Mouse (Mus musculus) kidney, postnatal 14 days (tissue): ENCODE data around the gene Gimap1.
A peak's percentile ranks its signal among the peaks of the same experiment; 100 is the strongest.

Source experiments
- DNase-seq: peaks from one replicate; pipeline ENCODE4 v3.0.0; 2022; ENCODE audit warnings: mixed read lengths

Gene Gimap1

GRCm38 (mm10) chr6:48738961-48739779, at the start of gene Gimap1:
Gimap1 (plus strand) TSS chr6:48739054.
- peak; percentile 66 for DNase-seq

- no peak for DNase-seq
These were observed 49.5 kb upstream of the Gimap1 start for GRCm38 (mm10) chr6:48689320-48689719.

GRCm38 (mm10) chr6:48692962-48693361, 45.9 kb upstream of the Gimap1 start:
- no peak for DNase-seq

- DNase-seq = no peak
These were observed 41.9 kb upstream of the Gimap1 start for GRCm38 (mm10) chr6:48696830-48697554.

- DNase-seq = no peak
These were observed 41.3 kb upstream of the Gimap1 start for GRCm38 (mm10) chr6:48697555-48697930.

GRCm38 (mm10) chr6:48698066-48698856, 40.6 kb upstream of the Gimap1 start:
- DNase-seq = no peak

- no peak for DNase-seq
These were observed 40.0 kb upstream of the Gimap1 start for GRCm38 (mm10) chr6:48698888-48699287.

GRCm38 (mm10) chr6:48700251-48701075, 38.4 kb upstream of the Gimap1 start:
- peak; percentile 61 for DNase-seq

GRCm38 (mm10) chr6:48702146-48702545, 36.7 kb upstream of the Gimap1 start:
- no peak for DNase-seq

- no peak for DNase-seq
These were observed 36.3 kb upstream of the Gimap1 start for GRCm38 (mm10) chr6:48702601-48703000.

GRCm38 (mm10) chr6:48704146-48704545, 34.7 kb upstream of the Gimap1 start:
- no peak for DNase-seq

- no peak for DNase-seq
These were observed 32.7 kb upstream of the Gimap1 start for GRCm38 (mm10) chr6:48706130-48706529.

- no peak for DNase-seq
These were observed 20.4 kb upstream of the Gimap1 start, which contains the start of the genes Gm28053 and Gimap7 for GRCm38 (mm10) chr6:48718455-48718854. Gm28053 (plus strand) TSS chr6:48718607. Gimap7 (plus strand) TSS chr6:48718621.

- DNase-seq = no peak
These were observed 18.5 kb upstream of the Gimap1 start for GRCm38 (mm10) chr6:48720326-48720725.

GRCm38 (mm10) chr6:48723468-48723867, 15.4 kb upstream of the Gimap1 start:
- DNase-seq = no peak

- DNase-seq = peak; percentile 94
These were observed 13.4 kb upstream of the Gimap1 start for GRCm38 (mm10) chr6:48725476-48725875.

GRCm38 (mm10) chr6:48727761-48728160, 11.1 kb upstream of the Gimap1 start:
- DNase-seq = no peak

- DNase-seq = no peak
These were observed 6.0 kb upstream of the Gimap1 start for GRCm38 (mm10) chr6:48732864-48733304.

GRCm38 (mm10) chr6:48733660-48734059, 5.2 kb upstream of the Gimap1 start:
- DNase-seq = no peak

- no peak for DNase-seq
These were observed 1.8 kb upstream of the Gimap1 start for GRCm38 (mm10) chr6:48737053-48737452.

- no peak for DNase-seq
These were observed 1.2 kb upstream of the Gimap1 start for GRCm38 (mm10) chr6:48737688-48738087.

GRCm38 (mm10) chr6:48739780-48740055, 864 bp downstream of the Gimap1 start:
- no peak for DNase-seq
